Mouse (Mus musculus) midbrain, embryonic 16.5 days (tissue): ENCODE results near the gene Gm17651. TPM values are rescaled to one million over a fixed set of nuclear protein-coding genes. Genes with fewer than 3 reads are reported as not detected.

Experiments used
- ATAC-seq: fragments of 200-750 bp; cut with Nextera tagmentation; 2 replicates; pipeline ENCODE4 v1.8.0; 2017; ENCODE audit warnings: moderate TSS enrichment
- H3K27ac ChIP-seq: fragments of 300-500 bp; sonication (generic); 2 replicates; pipeline ENCODE4 v1.5.1; 2014; ENCODE audit warnings: mild to moderate bottlenecking, low read length, mixed read lengths
- H3K27me3 ChIP-seq: fragments of 300-500 bp; sonication (generic); 2 replicates; pipeline ENCODE4 v1.6.1; 2014; ENCODE audit warnings: low read depth, low read length, mixed read lengths; ENCODE audit not compliant: control insufficient read depth, insufficient read depth
- H3K36me3 ChIP-seq: fragments of 300-500 bp; sonication (generic); 2 replicates; pipeline ENCODE4 v1.6.1; 2014; ENCODE audit warnings: mild to moderate bottlenecking, low read length, moderate library complexity, mixed read lengths; ENCODE audit not compliant: control insufficient read depth, insufficient read depth
- H3K4me1 ChIP-seq: fragments of 300-500 bp; sonication (generic); 2 replicates; pipeline ENCODE4 v1.6.1; 2014; ENCODE audit warnings: mild to moderate bottlenecking, low read length, mixed read lengths; ENCODE audit not compliant: control insufficient read depth, insufficient read depth
- H3K4me2 ChIP-seq: fragments of 300-500 bp; sonication (generic); 2 replicates; pipeline ENCODE4 v1.6.1; 2014; ENCODE audit warnings: mild to moderate bottlenecking, low read length, mixed read lengths
- H3K4me3 ChIP-seq: fragments of 300-500 bp; sonication (generic); 2 replicates; pipeline ENCODE4 v1.5.1; 2014; ENCODE audit warnings: low read depth, mild to moderate bottlenecking, low read length, moderate library complexity, mixed read lengths
- H3K9ac ChIP-seq: fragments of 300-500 bp; sonication (generic); 2 replicates; pipeline ENCODE4 v1.6.1; 2014; ENCODE audit warnings: low read depth, low read length, mixed read lengths
- H3K9me3 ChIP-seq: fragments of 300-500 bp; sonication (generic); replicated peaks from 2 replicates; pipeline ENCODE4 v1.6.1; 2014; ENCODE audit warnings: mild to moderate bottlenecking, low read length, mixed read lengths; ENCODE audit not compliant: control insufficient read depth, poor library complexity, severe bottlenecking
- WGBS: fragments of 180-500 bp; shearing (Covaris S2); extraction: QIAGEN DNeasy Blood & Tissue Kit; methylation state at CpG from one replicate; pipeline ENCODE4 v1.1.7; 2014; 5-methylcytosine and 5-hydroxymethylcytosine counted together
- polyA plus RNA-seq: library from polyadenylated mRNA; unstranded; fragments of >200 nt; fragmentation: Nextera tagmentation; extraction: Ambion mirVana; gene quantifications from 2 replicates; pipeline ENCODE4 v1.2.1, GENCODE M21; 2015

The Gm17651 gene
- polyA plus RNA-seq, 1 experiment from 2014 or later: not detected

DNA sequence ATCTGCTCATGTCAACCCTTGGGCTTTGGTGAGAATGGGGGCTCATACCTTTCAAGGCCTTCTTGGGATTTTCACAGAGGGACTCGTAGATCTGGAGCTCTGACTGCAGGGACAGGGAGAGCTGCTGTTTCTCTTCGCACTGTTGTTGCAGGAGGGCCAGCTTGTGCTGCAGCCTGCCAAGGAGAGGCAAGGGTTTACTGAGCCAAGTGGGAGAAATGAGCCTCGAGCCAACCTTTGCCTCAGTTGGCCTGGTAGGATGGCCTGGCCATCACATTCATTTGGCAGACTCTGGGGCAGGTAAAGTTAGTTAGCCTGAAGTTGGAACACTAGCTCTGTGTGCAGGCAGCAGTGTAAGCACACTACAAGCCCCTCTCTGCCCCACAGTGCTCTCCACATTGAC, 24.6 kb upstream of the Gm17651 start:
- Histone ChIP-seq H3K4me2 (no peak overlapping the region), H3K27me3 (no peaks in the 10 kb centered on the region), H3K4me3 (no peak overlapping the region), H3K4me1 (no peaks in the 10 kb centered on the region), H3K27ac (no peak overlapping the region), H3K9ac (no peak overlapping the region), H3K36me3 (peaks cover 44% of the 10 kb centered on the region), H3K9me3 (no peaks in the 10 kb centered on the region)
- 84% methylated on average over 3 of the region's 3 CpGs for WGBS
- ATAC-seq: no peak

DNA sequence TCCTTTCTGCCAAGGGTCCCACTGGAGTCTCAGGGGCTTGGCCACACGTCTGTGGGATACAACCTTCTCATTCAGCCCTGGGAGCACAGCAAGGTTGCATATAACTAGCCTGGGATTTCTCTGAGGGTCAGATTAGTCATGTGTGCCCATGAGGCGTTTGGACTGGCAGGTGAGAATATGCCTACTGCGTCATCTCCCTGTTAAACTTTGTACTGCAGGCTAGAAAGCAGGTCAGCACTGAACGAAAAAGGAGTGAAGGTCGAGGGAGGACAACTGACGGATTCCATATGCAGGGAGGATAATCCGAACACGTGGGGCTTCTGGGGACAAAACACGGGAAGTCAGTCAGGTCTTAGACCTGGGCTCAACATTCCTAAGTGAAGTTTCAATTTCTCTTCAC, 22.8 kb upstream of the Gm17651 start:
- H3K4me3 ChIP-seq: no peak overlapping the region
- no peaks in the 10 kb centered on the region for H3K27me3 ChIP-seq
- H3K4me2 ChIP-seq: no peak overlapping the region
- WGBS: 81% methylated on average over 9 of the region's 9 CpGs
- H3K27ac ChIP-seq: no peak overlapping the region
- ATAC-seq: no peak
- no peak overlapping the region for H3K9ac ChIP-seq
- peaks cover 52% of the 10 kb centered on the region for H3K36me3 ChIP-seq
- no peaks in the 10 kb centered on the region for H3K4me1 ChIP-seq
- no peaks in the 10 kb centered on the region for H3K9me3 ChIP-seq

DNA sequence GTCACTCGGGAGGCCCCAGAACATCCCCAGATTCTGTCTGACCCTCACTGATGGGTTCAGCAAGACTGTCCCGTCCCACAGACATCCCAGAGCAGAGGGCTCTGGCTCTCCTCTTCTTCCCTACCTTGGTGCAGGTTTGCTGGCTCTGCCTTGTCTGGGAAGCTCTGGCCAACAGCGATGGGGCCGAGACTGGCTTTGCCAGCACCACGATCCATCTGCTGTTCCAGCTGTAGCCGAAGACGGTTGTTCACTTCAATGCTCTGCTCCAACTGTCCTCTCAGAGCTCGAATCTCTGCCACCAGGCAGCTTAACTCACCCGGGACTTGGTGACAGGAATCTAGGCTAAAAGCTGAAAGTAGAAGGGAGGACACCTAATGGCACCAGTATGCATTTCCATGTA, 22.4 kb upstream of the Gm17651 start:
- Histone ChIP-seq H3K27ac (no peak overlapping the region), H3K9me3 (no peaks in the 10 kb centered on the region), H3K9ac (no peak overlapping the region), H3K4me1 (no peaks in the 10 kb centered on the region), H3K4me2 (no peak overlapping the region), H3K4me3 (no peak overlapping the region), H3K36me3 (peaks cover 49% of the 10 kb centered on the region), H3K27me3 (no peaks in the 10 kb centered on the region)
- ATAC-seq: no peak
- WGBS: 87% methylated on average over 9 of the region's 9 CpGs

DNA sequence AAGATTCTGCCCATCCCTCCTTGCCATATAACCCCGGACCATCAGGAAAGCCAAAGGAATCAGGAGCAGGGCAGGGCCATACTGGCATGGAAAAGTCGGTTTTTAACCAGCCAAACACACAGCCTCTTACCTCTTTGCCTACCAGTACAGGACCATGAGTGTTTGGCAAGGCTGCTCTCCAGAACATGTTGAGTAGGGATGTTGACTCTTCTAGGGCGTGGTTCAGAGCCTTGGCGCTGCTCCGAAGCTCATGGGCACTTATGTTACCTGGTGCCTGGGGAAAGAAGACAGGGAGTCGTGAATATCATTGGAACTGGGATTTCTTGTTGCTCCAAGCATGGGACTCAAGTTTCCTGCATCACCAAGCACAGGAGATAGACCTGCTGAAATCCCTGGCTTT, 19.3 kb upstream of the Gm17651 start:
- no peaks in the 10 kb centered on the region for H3K27me3 ChIP-seq
- peaks cover 43% of the 10 kb centered on the region for H3K36me3 ChIP-seq
- no peaks in the 10 kb centered on the region for H3K4me1 ChIP-seq
- H3K9ac ChIP-seq: no peak overlapping the region
- H3K4me2 ChIP-seq: no peak overlapping the region
- no peak overlapping the region for H3K27ac ChIP-seq
- no peak for ATAC-seq
- no peak overlapping the region for H3K4me3 ChIP-seq
- WGBS: 89% methylated on average over 6 of the region's 6 CpGs
- H3K9me3 ChIP-seq: no peaks in the 10 kb centered on the region

DNA sequence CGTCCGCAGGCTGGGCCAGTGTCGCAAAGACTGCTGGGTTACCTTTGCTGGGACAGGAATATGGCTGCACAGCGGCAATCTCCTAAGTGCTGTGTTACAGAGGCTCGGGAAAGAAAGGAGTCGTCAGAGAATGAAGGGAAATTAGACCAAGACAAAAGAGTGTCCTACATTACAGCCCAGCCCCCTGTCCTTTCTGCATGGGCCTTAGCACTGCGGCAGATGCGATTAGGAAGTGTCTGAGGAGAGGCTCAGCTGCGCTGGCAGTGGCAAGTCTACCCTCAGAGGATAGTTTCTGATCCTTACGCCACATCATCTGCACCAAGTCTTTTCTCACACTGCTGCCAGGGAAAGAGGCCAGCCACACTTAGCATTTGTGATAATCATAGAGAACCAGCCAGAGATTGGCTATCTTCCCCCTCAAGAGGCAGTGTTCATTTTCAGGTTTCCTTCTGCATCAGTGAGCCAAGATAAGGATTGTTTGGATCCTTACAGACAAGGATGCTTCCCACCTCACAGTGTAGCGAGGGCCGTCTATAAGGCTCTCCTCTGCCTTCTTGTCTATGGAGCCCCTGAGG, 17.0 kb upstream of the Gm17651 start:
- Histone ChIP-seq H3K27me3 (no peaks in the 10 kb centered on the region), H3K36me3 (peaks cover 40% of the 10 kb centered on the region), H3K4me3 (no peak overlapping the region), H3K9me3 (no peaks in the 10 kb centered on the region), H3K4me1 (no peaks in the 10 kb centered on the region), H3K9ac (no peak overlapping the region), H3K27ac (no peak overlapping the region), H3K4me2 (no peak overlapping the region)
- WGBS: 58% methylated on average over 12 of the region's 12 CpGs
- no peak for ATAC-seq

DNA sequence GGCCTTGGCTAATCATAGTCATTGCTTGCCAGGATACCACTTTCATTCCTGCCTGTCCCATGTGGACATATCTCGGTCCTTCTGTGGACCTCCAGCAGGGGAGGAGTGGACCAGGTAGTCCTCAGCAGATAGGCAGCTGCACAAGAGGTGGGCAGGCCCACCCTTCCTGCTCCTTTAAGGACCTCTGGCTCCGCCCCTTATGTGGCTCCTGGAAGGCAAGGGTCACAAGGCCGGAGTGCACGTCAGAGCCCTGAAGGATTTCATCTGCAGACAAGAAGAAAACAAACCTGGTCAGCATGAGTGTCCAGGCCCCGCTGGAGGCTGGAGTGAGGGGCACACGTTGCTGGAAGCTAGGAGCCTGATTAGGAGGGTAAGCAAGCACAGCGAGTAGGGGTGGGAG, 16.1 kb upstream of the Gm17651 start:
- peaks cover 37% of the 10 kb centered on the region for H3K36me3 ChIP-seq
- 69% methylated on average over 7 of the region's 7 CpGs for WGBS

DNA sequence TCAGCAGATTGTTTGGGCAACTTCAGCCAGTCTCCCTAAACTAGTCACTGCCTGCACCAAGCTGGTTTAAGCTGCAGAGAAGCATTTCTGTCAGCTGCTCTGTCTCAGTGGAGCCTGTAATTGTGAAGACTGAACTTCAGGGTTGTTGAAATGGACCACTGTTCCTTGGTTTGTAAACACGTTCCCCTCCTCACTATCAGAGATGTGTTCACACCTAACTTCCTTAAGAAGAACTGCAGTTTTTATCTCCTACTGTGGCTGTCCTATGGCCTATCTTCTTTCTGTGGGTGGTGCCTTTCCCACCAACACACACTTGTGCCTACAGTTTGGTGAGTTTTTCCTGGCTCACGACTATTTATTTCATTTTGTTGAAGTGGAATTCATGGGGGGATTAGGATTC, 14.8 kb upstream of the Gm17651 start:
- Histone ChIP-seq H3K9me3 (no peaks in the 10 kb centered on the region), H3K4me1 (no peaks in the 10 kb centered on the region), H3K9ac (no peak overlapping the region), H3K4me2 (no peak overlapping the region), H3K36me3 (peaks cover 26% of the 10 kb centered on the region), H3K27ac (no peak overlapping the region), H3K27me3 (no peaks in the 10 kb centered on the region; the same call in 1 of the 2 replicates), H3K4me3 (no peak overlapping the region)
- WGBS: 90% methylated on average over 2 of the region's 2 CpGs
- ATAC-seq: no peak

More for the DNA sequence above, 16.1 kb upstream of the Gm17651 start:
- H3K4me1 ChIP-seq: no peaks in the 10 kb centered on the region
- no peak for ATAC-seq
- no peak overlapping the region for H3K27ac ChIP-seq
- no peak overlapping the region for H3K4me2 ChIP-seq
- H3K9me3 ChIP-seq: no peaks in the 10 kb centered on the region
- H3K9ac ChIP-seq: no peak overlapping the region
- H3K4me3 ChIP-seq: no peak overlapping the region
- H3K27me3 ChIP-seq: no peaks in the 10 kb centered on the region

DNA sequence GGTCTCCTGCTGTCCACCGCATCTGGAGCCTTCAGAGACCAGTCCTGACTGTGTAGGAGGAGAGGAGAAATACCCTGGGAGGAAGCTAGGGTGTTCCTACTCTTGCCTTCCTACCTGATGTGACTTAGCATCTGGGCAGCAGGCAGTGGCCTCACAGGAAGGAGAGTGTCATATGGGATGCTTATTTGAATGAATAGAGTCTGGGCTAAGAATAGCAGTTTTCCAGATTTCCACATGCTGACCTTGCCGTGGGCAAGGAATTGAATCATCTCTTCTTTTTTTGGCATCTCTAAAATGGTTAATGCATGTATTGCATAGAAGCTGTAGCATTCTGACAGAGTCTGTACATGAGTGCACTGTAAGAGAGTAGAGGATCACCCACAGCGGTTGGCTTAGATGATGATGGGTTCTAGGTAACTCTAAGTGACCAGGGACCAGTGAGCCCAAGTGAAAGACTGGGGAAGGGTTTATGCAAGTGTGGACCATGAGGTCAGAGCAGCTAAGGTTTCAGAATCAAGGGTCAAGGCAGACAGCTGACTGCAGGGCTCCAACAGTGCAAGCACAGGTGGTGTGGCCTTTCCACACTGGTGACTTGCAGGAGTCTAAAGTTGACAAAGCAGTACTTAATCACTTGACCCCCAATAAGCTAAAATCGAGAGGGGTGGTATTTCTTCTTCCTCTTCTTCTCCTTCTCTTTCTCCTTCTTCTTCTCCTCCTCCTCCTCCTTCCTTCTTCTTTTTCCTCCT, 12.1 kb upstream of the Gm17651 start:
- ATAC-seq: no peak
- 93% methylated on average over 4 of the region's 4 CpGs for WGBS
- H3K27ac ChIP-seq: no peak overlapping the region
- H3K9ac ChIP-seq: no peak overlapping the region
- no peak overlapping the region for H3K4me2 ChIP-seq
- H3K36me3 ChIP-seq: peaks cover 10% of the 10 kb centered on the region
- H3K9me3 ChIP-seq: no peaks in the 10 kb centered on the region
- peaks cover 4% of the 10 kb centered on the region for H3K27me3 ChIP-seq
- no peak overlapping the region for H3K4me3 ChIP-seq
- peaks cover 6% of the 10 kb centered on the region for H3K4me1 ChIP-seq

DNA sequence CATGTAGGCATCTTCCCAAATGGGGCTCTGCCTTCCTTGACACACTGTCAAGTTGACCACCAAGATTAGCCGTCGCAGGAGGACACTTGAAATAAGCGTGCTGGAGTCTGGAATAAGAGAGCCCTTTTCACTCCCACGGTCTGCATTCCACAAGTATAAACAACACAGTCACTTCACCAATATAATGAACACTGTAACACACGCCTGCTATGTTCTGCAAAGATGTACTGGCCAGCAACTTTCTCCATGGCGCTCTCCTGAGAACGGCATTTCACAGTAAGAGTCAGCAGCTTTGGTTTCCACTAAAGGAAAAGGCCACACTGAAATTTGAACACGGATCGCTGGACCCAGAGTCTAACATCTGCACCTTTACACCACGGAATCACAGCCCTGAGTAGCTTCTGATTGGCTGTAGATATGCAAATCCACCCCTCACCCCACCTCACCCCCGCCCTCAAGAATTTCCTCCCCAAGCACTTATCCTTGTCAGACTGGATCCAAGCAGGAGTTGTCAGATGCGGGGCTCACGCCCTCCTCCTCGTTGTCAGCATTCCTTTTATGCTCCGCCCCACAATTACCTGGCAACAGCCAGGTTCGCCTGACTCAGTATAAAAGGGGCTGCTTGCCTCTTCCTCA, 9.2 kb upstream of the Gm17651 start:
- no peaks in the 10 kb centered on the region for H3K36me3 ChIP-seq
- peaks cover 6% of the 10 kb centered on the region for H3K4me1 ChIP-seq
- no peak overlapping the region for H3K27ac ChIP-seq
- no peaks in the 10 kb centered on the region for H3K9me3 ChIP-seq
- H3K4me3 ChIP-seq: no peak overlapping the region; the same call in 1 of the 2 replicates
- H3K27me3 ChIP-seq: peaks cover 4% of the 10 kb centered on the region
- H3K4me2 ChIP-seq: peak overlapping the region; percentile 36
- 8% methylated on average over 16 of the region's 16 CpGs for WGBS
- no peak overlapping the region for H3K9ac ChIP-seq
- no peak for ATAC-seq
